Mouse (Mus musculus) ES-E14 (cell line): ENCODE measurements around the gene Rpl36al. TPM values are rescaled to one million over a fixed set of nuclear protein-coding genes. Genes with fewer than 3 reads are reported as not detected.
A peak's percentile ranks its signal among the peaks of the same experiment; 100 is the strongest.

Source experiments
- DNase-seq: peaks from one replicate; pipeline ENCODE4 v3.0.0-alpha.2; 2013; ENCODE audit warnings: low read depth, low spot score
- H3K27ac ChIP-seq: 2 replicates; pipeline ENCODE4 v1.5.1; 2012; ENCODE audit warnings: low read depth, mild to moderate bottlenecking, low read length, moderate library complexity, mixed read lengths; ENCODE audit not compliant: poor library complexity, insufficient read depth, severe bottlenecking
- H3K36me3 ChIP-seq: 2 replicates; pipeline ENCODE4 v1.6.1; 2012; ENCODE audit warnings: mild to moderate bottlenecking, low read length, moderate library complexity, mixed read lengths; ENCODE audit not compliant: control insufficient read depth, poor library complexity, insufficient read depth, severe bottlenecking
- H3K4me1 ChIP-seq, 2 experiments: fragments of 150-350 bp in 1 of 2; sonication (generic) in 1 of 2; 2 replicates each; pipeline ENCODE4 v1.6.1; 2012; ENCODE audit warnings: low read length in 2 of 2, mild to moderate bottlenecking in 1 of 2, mixed read lengths in 1 of 2; ENCODE audit not compliant: control insufficient read depth in 2 of 2, insufficient read depth in 2 of 2, poor library complexity in 1 of 2
- H3K4me3 ChIP-seq, 2 experiments: fragments of 150-350 bp in 1 of 2; sonication (generic) in 1 of 2; 2 replicates each; pipeline ENCODE4 v1.5.1; 2012; ENCODE audit warnings: low read length in 2 of 2, low read depth in 1 of 2, mild to moderate bottlenecking in 1 of 2, mixed read lengths in 1 of 2; ENCODE audit not compliant: insufficient read depth in 1 of 2, poor library complexity in 1 of 2, severe bottlenecking in 1 of 2
- H3K9ac ChIP-seq: 2 replicates; pipeline ENCODE4 v1.6.1; 2012; ENCODE audit warnings: low read depth, mild to moderate bottlenecking, low read length, mixed read lengths; ENCODE audit not compliant: poor library complexity, insufficient read depth, severe bottlenecking
- H3K9me3 ChIP-seq: fragments of 150-350 bp; sonication (generic); 2 replicates; pipeline ENCODE4 v1.6.1; 2012; ENCODE audit warnings: low read depth, mild to moderate bottlenecking, low read length; ENCODE audit not compliant: control insufficient read depth, insufficient read depth
- CHD2 ChIP-seq: IDR thresholded peaks from 2 replicates; pipeline ENCODE4 v1.6.1; 2014; ENCODE audit warnings: mild to moderate bottlenecking, low read depth, low read length, inconsistent platforms
- HCFC1 ChIP-seq: IDR thresholded peaks from 2 replicates; pipeline ENCODE4 v1.6.1; 2012; ENCODE audit warnings: low read length, inconsistent platforms, borderline replicate concordance; ENCODE audit not compliant: insufficient read depth
- MAFK ChIP-seq: IDR thresholded peaks from 2 replicates; pipeline ENCODE4 v1.6.1; 2014; ENCODE audit warnings: mild to moderate bottlenecking, low read depth, low read length, inconsistent platforms; ENCODE audit not compliant: insufficient read depth
- ZC3H11A ChIP-seq: IDR thresholded peaks from 2 replicates; pipeline ENCODE4 v1.6.1; 2012; ENCODE audit warnings: low read depth, mild to moderate bottlenecking, inconsistent platforms, low read length, borderline replicate concordance
- ZNF384 ChIP-seq: IDR thresholded peaks from 2 replicates; pipeline ENCODE4 v1.6.1; 2012; ENCODE audit warnings: low read depth, low read length, inconsistent platforms
- in situ Hi-C, 2 experiments: fragments of 600-800 bp; cut with MboI; formaldehyde crosslinking; loops; one replicate each; pipeline ENCODE4 v1.15.1; 2025; ENCODE audit warnings: low sequenced_read_pairs in 2 of 2, inconsistent platforms in 1 of 2; ENCODE audit not compliant: unreplicated experiment in 2 of 2
- total RNA-seq: library from RNA; depleted of rRNA; stranded (reverse); fragments of 300-350 nt; gene quantifications from 2 replicates; pipeline ENCODE4 v1.2.3, GENCODE M21; 2012; rRNA removed

Gene Rpl36al
- total RNA-seq, 1 experiment, result 1,086 TPM

- TF ChIP-seq MAFK, result no peak
- no peak for TF ChIP-seq ZC3H11A
- TF ChIP-seq ZNF384, result no peak
- TF ChIP-seq HCFC1, result no peak
- TF ChIP-seq CHD2, result no peak
- DNase-seq, result no peak
- no peak overlapping the region for H3K4me3 ChIP-seq
- no peak overlapping the region for H3K9ac ChIP-seq
- in situ Hi-C loops, result no loop called here
- H3K9me3 ChIP-seq, result no peaks in the 10 kb centered on the region
- peaks cover 0 to 9% of the 10 kb centered on the region in 2 experiments; a peak in 2 of 4 replicates for H3K4me1 ChIP-seq
- no peak overlapping the region for H3K27ac ChIP-seq
- H3K36me3 ChIP-seq, result no peaks in the 10 kb centered on the region
Observed at GRCm38 (mm10) chr12:69143460-69143859, 40.4 kb downstream of the Rpl36al start.

- Histone ChIP-seq H3K9me3 (no peaks in the 10 kb centered on the region), H3K4me1 (peaks cover 0 to 6% of the 10 kb centered on the region in 2 experiments; a peak in 1 of 4 replicates), H3K27ac (no peak overlapping the region), H3K36me3 (no peaks in the 10 kb centered on the region), H3K9ac (0 out of 2 replicates have a peak overlapping the region, but pooled peaks have one; percentile 26), H3K4me3 (no peak overlapping the region)
- TF ChIP-seq HCFC1 (no peak), CHD2 (no peak)
- DNase-seq, result no peak
- in situ Hi-C loops, result no loop called here
Observed at GRCm38 (mm10) chr12:69139841-69140240, 44.0 kb downstream of the Rpl36al start.

GRCm38 (mm10) chr12:69139201-69139600, 44.7 kb downstream of the Rpl36al start:
- TF ChIP-seq HCFC1 (no peak), CHD2 (no peak), MAFK (no peak), ZNF384 (no peak), ZC3H11A (no peak)
- in situ Hi-C loops, result no loop called here
- Histone ChIP-seq H3K27ac (no peak overlapping the region), H3K36me3 (no peaks in the 10 kb centered on the region), H3K4me1 (peaks cover 0 to 6% of the 10 kb centered on the region in 2 experiments; a peak in 1 of 4 replicates), H3K9me3 (no peaks in the 10 kb centered on the region), H3K4me3 (no peak overlapping the region), H3K9ac (no peak overlapping the region)
- DNase-seq, result no peak

Other genes with a start within 250 kb of the Rpl36al start
- 5,422 and 5,676 TPM in 2 replicates for gene Rps29, start 24.9 kb downstream of the Rpl36al start, total RNA-seq
- gene Lrr1, start 15.3 kb downstream of the Rpl36al start, total RNA-seq, result 4.7 and 10.4 TPM in 2 replicates
- gene Mgat2, start 74 bp upstream of the Rpl36al start, total RNA-seq, result 53.8 and 56.8 TPM in 2 replicates
- gene Gm49383, start 13.0 kb upstream of the Rpl36al start, total RNA-seq, result 10.1 and 11.7 TPM in 2 replicates
- 3.6 and 4.3 TPM in 2 replicates for gene Dnaaf2, start 14.3 kb upstream of the Rpl36al start, total RNA-seq
- 9.8 and 12.1 TPM in 2 replicates for gene Gm49384, start 20.2 kb upstream of the Rpl36al start, total RNA-seq
- 23.2 and 24.4 TPM in 2 replicates for gene Pole2, start 44.1 kb upstream of the Rpl36al start, total RNA-seq
- gene Klhdc1, start 57.1 kb upstream of the Rpl36al start, total RNA-seq, result 1.3 and 1.7 TPM in 2 replicates
- gene Klhdc2, start 112.6 kb upstream of the Rpl36al start, total RNA-seq, result 28.2 and 40.7 TPM in 2 replicates
- gene Nemf, start 173.1 kb upstream of the Rpl36al start, total RNA-seq, result 46.9 and 47.9 TPM in 2 replicates
- 74.7 and 89.3 TPM in 2 replicates for gene Arf6, start 188.1 kb upstream of the Rpl36al start, total RNA-seq
- 1.4 and 2.6 TPM in 2 replicates for gene Gm9887, start 188.4 kb upstream of the Rpl36al start, total RNA-seq